Mouse (Mus musculus) ES-Bruce4 (cell line): ENCODE data around the gene Fanci. TPM values are rescaled to one million over a fixed set of nuclear protein-coding genes. Genes with fewer than 3 reads are reported as not detected.

ENCODE experiments used
- H3K27ac ChIP-seq: 2 replicates; pipeline ENCODE4 v1.5.1; 2012; ENCODE audit warnings: low read length, inconsistent platforms; ENCODE audit not compliant: insufficient read depth
- H3K27me3 ChIP-seq: 2 replicates; pipeline ENCODE4 v1.6.1; 2012; ENCODE audit warnings: mild to moderate bottlenecking, low read length, inconsistent platforms; ENCODE audit not compliant: control insufficient read depth, poor library complexity, insufficient read depth, severe bottlenecking
- H3K36me3 ChIP-seq: 2 replicates; pipeline ENCODE4 v1.6.1; 2012; ENCODE audit warnings: inconsistent platforms, mild to moderate bottlenecking, low read length, moderate library complexity; ENCODE audit not compliant: control insufficient read depth, poor library complexity, insufficient read depth, severe bottlenecking
- H3K4me1 ChIP-seq: one replicate; pipeline ENCODE4 v1.8.1; 2011; ENCODE audit warnings: low read length; ENCODE audit not compliant: control insufficient read depth, insufficient read depth
- H3K4me3 ChIP-seq: 2 replicates; pipeline ENCODE4 v1.5.1; 2011; ENCODE audit warnings: low read depth, mild to moderate bottlenecking, low read length
- H3K9ac ChIP-seq: 2 replicates; pipeline ENCODE4 v1.6.1; 2012; ENCODE audit warnings: low read depth, mild to moderate bottlenecking, inconsistent platforms; ENCODE audit not compliant: poor library complexity, severe bottlenecking
- H3K9me3 ChIP-seq: replicated peaks from 2 replicates; pipeline ENCODE4 v1.6.1; 2012; ENCODE audit warnings: mild to moderate bottlenecking, low read length, inconsistent platforms; ENCODE audit not compliant: control insufficient read depth, poor library complexity, insufficient read depth, severe bottlenecking
- CTCF ChIP-seq: IDR thresholded peaks from one replicate; pipeline ENCODE4 v1.8.1; 2011; ENCODE audit warnings: low read depth, low read length
- EP300 ChIP-seq: IDR thresholded peaks from 2 replicates; pipeline ENCODE4 v1.6.1; 2011; ENCODE audit warnings: low read depth, low read length; ENCODE audit not compliant: insufficient read depth
- POLR2A ChIP-seq: IDR thresholded peaks from one replicate; pipeline ENCODE4 v1.8.1; 2011; ENCODE audit warnings: low read length; ENCODE audit not compliant: insufficient read depth
- polyA plus RNA-seq: library from polyadenylated mRNA; stranded (reverse); fragments of >200 nt; gene quantifications from 2 replicates; pipeline ENCODE4 v1.2.4, GENCODE M21; 2011; ENCODE audit warnings: low read depth; ENCODE audit not compliant: missing spikeins, insufficient read depth, insufficient read length

The Fanci gene
- polyA plus RNA-seq, 1 experiment, result 45.2 TPM

DNA sequence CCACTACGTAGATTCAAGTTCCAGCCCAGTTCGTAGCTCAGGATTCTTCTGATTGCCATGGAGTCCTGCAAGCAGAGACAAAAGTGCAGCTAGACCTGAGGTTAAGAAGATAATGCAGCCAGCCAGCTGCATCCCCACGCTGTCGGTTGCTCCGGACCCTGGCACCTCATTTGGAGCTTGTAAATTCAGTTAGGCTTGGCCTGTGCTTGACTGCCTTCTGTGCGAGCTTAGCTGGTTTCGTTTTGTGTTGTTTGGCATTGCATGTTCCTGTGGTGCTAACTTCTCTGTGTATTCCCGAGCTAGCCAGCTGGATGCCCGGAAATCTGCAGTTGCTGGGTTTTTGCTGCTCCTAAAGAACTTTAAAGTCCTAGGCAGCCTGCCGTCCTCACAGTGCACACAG, 34.1 kb downstream of the Fanci start:
- TF ChIP-seq CTCF (no peak), EP300 (no peak), POLR2A (no peak)
- Histone ChIP-seq H3K9me3 (no peaks in the 10 kb centered on the region), H3K4me1 (peaks cover 5% of the 10 kb centered on the region), H3K27ac (no peak overlapping the region), H3K27me3 (no peaks in the 10 kb centered on the region), H3K4me3 (no peak overlapping the region), H3K36me3 (peaks cover 31% of the 10 kb centered on the region; the same call in 1 of the 2 replicates), H3K9ac (no peak overlapping the region)

- Histone ChIP-seq H3K4me1 (peaks cover 5% of the 10 kb centered on the region), H3K9ac (no peak overlapping the region), H3K36me3 (peaks cover 28% of the 10 kb centered on the region), H3K9me3 (no peaks in the 10 kb centered on the region), H3K27me3 (no peaks in the 10 kb centered on the region), H3K27ac (peak overlapping the region; percentile 78), H3K4me3 (no peak overlapping the region)
- TF ChIP-seq POLR2A, result no peak
- TF ChIP-seq EP300, result peak; percentile 90; the same call in 1 of the 2 replicates
These were observed 36.5 kb downstream of the Fanci start for GRCm38 (mm10) chr7:79428243-79428642.

DNA sequence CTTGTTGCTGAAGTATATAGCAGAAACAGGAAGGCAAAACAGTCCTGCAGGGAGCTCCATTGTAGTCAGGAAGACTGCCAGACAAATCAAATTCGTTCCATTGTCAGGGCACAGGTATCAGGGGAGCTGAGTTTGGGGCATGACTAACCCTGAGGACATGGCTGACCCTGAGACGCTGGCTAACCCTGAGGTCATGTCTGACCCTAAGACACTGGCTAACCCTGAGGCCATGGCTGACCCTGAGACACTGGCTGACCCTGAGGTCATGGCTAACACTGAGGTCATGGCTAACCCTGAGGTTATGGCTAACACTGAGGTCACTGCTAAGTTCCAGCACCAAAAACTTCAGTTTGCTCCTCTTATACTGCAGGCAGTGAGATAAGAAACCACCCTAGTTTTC, 48.3 kb downstream of the Fanci start:
- no peaks in the 10 kb centered on the region for H3K27me3 ChIP-seq
- H3K4me3 ChIP-seq, result no peak overlapping the region
- H3K27ac ChIP-seq, result no peak overlapping the region
- no peak overlapping the region for H3K9ac ChIP-seq
- H3K4me1 ChIP-seq, result peaks cover 1% of the 10 kb centered on the region
- peaks cover 47% of the 10 kb centered on the region for H3K36me3 ChIP-seq
- TF ChIP-seq EP300 (peak; percentile 76), POLR2A (no peak)
- H3K9me3 ChIP-seq, result no peaks in the 10 kb centered on the region

DNA sequence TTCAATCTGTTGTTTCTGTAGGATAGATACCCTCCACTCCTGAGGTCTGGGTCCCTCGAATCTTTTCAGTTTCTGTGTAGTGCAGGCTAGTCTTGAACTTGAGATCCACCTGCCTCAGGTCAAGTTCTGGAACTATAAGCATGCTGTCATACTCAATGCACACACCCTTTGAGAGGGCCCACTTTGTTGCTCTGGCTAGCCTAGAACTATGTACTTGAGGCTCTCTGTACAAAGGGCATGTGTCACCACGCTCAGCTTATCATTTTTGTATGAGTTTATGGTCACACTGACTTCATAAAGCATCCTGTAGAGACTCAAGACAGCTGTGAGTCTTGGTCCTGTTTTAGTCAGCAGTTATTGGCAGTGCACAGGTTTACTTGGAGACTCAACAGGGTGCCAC, 55.3 kb downstream of the Fanci start:
- no peaks in the 10 kb centered on the region for H3K9me3 ChIP-seq
- H3K9ac ChIP-seq, result no peak overlapping the region
- TF ChIP-seq CTCF (no peak), EP300 (no peak), POLR2A (no peak)
- no peaks in the 10 kb centered on the region for H3K4me1 ChIP-seq
- no peak overlapping the region for H3K4me3 ChIP-seq
- peaks cover 73% of the 10 kb centered on the region for H3K36me3 ChIP-seq
- H3K27me3 ChIP-seq, result no peaks in the 10 kb centered on the region
- no peak overlapping the region for H3K27ac ChIP-seq

- Histone ChIP-seq H3K4me3 (no peak overlapping the region), H3K27ac (no peak overlapping the region), H3K4me1 (no peaks in the 10 kb centered on the region), H3K9ac (no peak overlapping the region), H3K36me3 (peaks cover 76% of the 10 kb centered on the region), H3K27me3 (no peaks in the 10 kb centered on the region), H3K9me3 (no peaks in the 10 kb centered on the region)
- no peak for TF ChIP-seq CTCF
- TF ChIP-seq EP300, result no peak
- TF ChIP-seq POLR2A, result no peak
These were observed 55.8 kb downstream of the Fanci start for GRCm38 (mm10) chr7:79447486-79447885.

GRCm38 (mm10) chr7:79461721-79462120, 70.0 kb downstream of the Fanci start:
- H3K27ac ChIP-seq, result no peak overlapping the region
- H3K4me1 ChIP-seq, result peaks cover 2% of the 10 kb centered on the region
- no peaks in the 10 kb centered on the region for H3K9me3 ChIP-seq
- H3K36me3 ChIP-seq, result peaks cover 25% of the 10 kb centered on the region
- no peaks in the 10 kb centered on the region for H3K27me3 ChIP-seq
- H3K4me3 ChIP-seq, result no peak overlapping the region
- TF ChIP-seq POLR2A, result no peak
- TF ChIP-seq EP300, result no peak
- no peak for TF ChIP-seq CTCF
- no peak overlapping the region for H3K9ac ChIP-seq
